23 mouse cellular contexts compared by ENCODE assay signal in the genomic region with DNA sequence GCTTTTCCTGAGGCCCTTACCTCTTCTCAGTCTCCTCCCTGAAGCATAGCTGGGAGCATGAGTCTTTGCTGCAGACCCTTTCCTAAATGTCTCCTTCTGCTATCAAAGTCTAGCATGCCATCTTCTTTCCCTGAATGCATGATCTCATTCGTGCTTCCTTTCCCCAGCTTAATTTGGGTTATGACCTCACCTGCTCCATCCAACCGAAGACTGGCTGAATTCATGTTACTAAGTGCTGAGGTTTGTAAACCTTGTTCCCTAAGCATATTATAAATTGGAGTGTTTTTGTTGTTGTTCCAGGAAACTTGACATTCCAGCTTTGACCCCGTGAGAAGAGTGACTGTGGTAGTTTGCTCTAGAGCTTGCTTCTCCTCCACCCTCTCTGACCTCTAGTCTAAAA. TPM values are rescaled to one million over a fixed set of nuclear protein-coding genes. Genes with fewer than 3 reads are reported as not detected.
DNase-seq lines count a peak whose midpoint lies in the region; ATAC-seq and TF ChIP-seq lines count a peak whose summit lies in the region.
"Had no signal": no experiment of that assay in that cellular context is flagged by ENCODE, and none has a peak within 500 bp of the region (broad histone marks: within the 10 kb centered on the region; RNA-seq: fewer than 3 reads in every experiment).

No protein-coding gene starts in this region.

- POLR2A ChIA-PET in Patski (lab: Charles Lee): interaction anchor here (1.5 kb wide), 1 partner anchor 18 kb away, joined by 3 read pairs; no protein-coding TSS in a partner anchor

- H3K27me3 ChIP-seq in hindbrain, embryonic 14.5 days (ENCODE audit: control insufficient read depth, insufficient read depth, low read length): no peaks in the 10 kb centered on the region
- H3K27me3 ChIP-seq in hindbrain, embryonic 13.5 days: no peaks in the 10 kb centered on the region
- no peaks in the 10 kb centered on the region for H3K27me3 ChIP-seq in Patski
- H3K27me3 ChIP-seq: embryonic facial prominence, embryonic 12.5 days; forebrain, embryonic 13.5 days; forebrain, embryonic 15.5 days had no signal

- H3K9ac ChIP-seq in hindbrain, embryonic 14.5 days: no peak overlapping the region
- no peak overlapping the region for H3K9ac ChIP-seq in hindbrain, embryonic 13.5 days
- H3K9ac ChIP-seq: embryonic facial prominence, embryonic 12.5 days; forebrain, embryonic 13.5 days; forebrain, embryonic 15.5 days; forebrain, postnatal 0 days had no signal

- H3K79me2 ChIP-seq in macrophage (ENCODE audit: inconsistent target): peaks cover 61% of the 10 kb centered on the region

- H3K36me3 ChIP-seq in hindbrain, embryonic 14.5 days (replicated peaks; ENCODE audit: control insufficient read depth, insufficient read depth): peaks cover 52% of the 10 kb centered on the region
- H3K36me3 ChIP-seq in hindbrain, embryonic 13.5 days: peaks cover 51% of the 10 kb centered on the region
- H3K36me3 ChIP-seq in macrophage (ENCODE audit: inconsistent target): peaks cover 27% of the 10 kb centered on the region

- 88% methylated on average over 3 of the region's 3 CpGs for WGBS in hindbrain, embryonic 14.5 days
- 91% methylated on average over 3 of the region's 3 CpGs for WGBS in hindbrain, embryonic 13.5 days
- WGBS in macrophage (ENCODE audit: missing documents): 78% methylated on average over 3 of the region's 3 CpGs

- H3K4me2 ChIP-seq in hindbrain, embryonic 14.5 days (replicated peaks): no peak overlapping the region
- H3K4me2 ChIP-seq in hindbrain, embryonic 13.5 days: no peak overlapping the region
- H3K4me2 ChIP-seq: embryonic facial prominence, embryonic 12.5 days; forebrain, embryonic 13.5 days; forebrain, embryonic 15.5 days had no signal

- intact Hi-C loops in gastrocnemius, postnatal 14 days (cut with DNase I; ENCODE audit: low total_unique reads): no loop called here

- CTCF ChIA-PET in Patski (lab: Charles Lee): interaction anchor here (4.9 kb wide), 1 partner anchor 27 kb away, joined by 23 read pairs; no protein-coding TSS in a partner anchor

- H3K4me1 ChIP-seq in hindbrain, embryonic 14.5 days (replicated peaks; ENCODE audit: control insufficient read depth, insufficient read depth, low read length): peaks cover 12% of the 10 kb centered on the region
- H3K4me1 ChIP-seq in hindbrain, embryonic 13.5 days (replicated peaks): peaks cover 19% of the 10 kb centered on the region

- no peaks in the 10 kb centered on the region for H3K9me3 ChIP-seq in hindbrain, embryonic 14.5 days (ENCODE audit: control insufficient read depth, low read length)
- H3K9me3 ChIP-seq in hindbrain, embryonic 13.5 days: no peaks in the 10 kb centered on the region
- H3K9me3 ChIP-seq: embryonic facial prominence, embryonic 10.5 days; embryonic facial prominence, embryonic 12.5 days; forebrain, embryonic 13.5 days; forebrain, embryonic 15.5 days had no signal

- no peak overlapping the region for H3K4me3 ChIP-seq in hindbrain, embryonic 14.5 days (replicated peaks; ENCODE audit: low read length)
- H3K4me3 ChIP-seq in hindbrain, embryonic 13.5 days: no peak overlapping the region
- H3K4me3 ChIP-seq in macrophage (ENCODE audit: inconsistent target): no peak overlapping the region
- H3K4me3 ChIP-seq: embryonic facial prominence, embryonic 10.5 days; embryonic facial prominence, embryonic 12.5 days; forebrain, embryonic 13.5 days; forebrain, embryonic 15.5 days had no signal

- peak; percentile 22 for DNase-seq in hindbrain, embryonic 14.5 days (ENCODE audit: low spot score)
- DNase-seq in kidney, adult 9 months: peak; percentile 39
- DNase-seq in kidney, postnatal 4 days: no peak
- DNase-seq in Patski (ENCODE audit: low read depth, low spot score): peak; percentile 73
- no peak for DNase-seq in gastrocnemius, postnatal 14 days
- no peak for DNase-seq in left cerebral cortex, adult 8-10 months (ENCODE audit: low spot score in 2 of 2)
- DNase-seq: adrenal gland, adult 2 months; adrenal gland, postnatal 10 days; adrenal gland, postnatal 25 days; B cell, adult 2 months; cerebellum, adult 11-12 months; cerebellum, adult 2 months; cerebellum, adult 9-10 months; cerebellum, postnatal 10 days; cerebellum, postnatal 25 days; forebrain, postnatal 0 days had no signal

- no peak for ATAC-seq in hindbrain, embryonic 14.5 days (ENCODE audit: low FRiP score)
- no peak for ATAC-seq in hindbrain, embryonic 13.5 days (ENCODE audit: low FRiP score)
- peak; percentile 74 for ATAC-seq in Patski
- ATAC-seq: CD4-positive, CD25-positive, alpha-beta regulatory T cell, adult 4 months; forebrain, embryonic 13.5 days; forebrain, embryonic 15.5 days; forebrain, postnatal 0 days had no signal

- in situ Hi-C loops in Patski (cut with MboI; ENCODE audit: low pct_unique_long_range_greater_than_20kb): no loop called here

- no peak for TF ChIP-seq CTCF in Patski (IDR thresholded peaks at IDR 0.05)

- no peak overlapping the region for H3K27ac ChIP-seq in hindbrain, embryonic 14.5 days
- no peak overlapping the region for H3K27ac ChIP-seq in hindbrain, embryonic 13.5 days
- H3K27ac ChIP-seq in macrophage: peak overlapping the region; percentile 32
- H3K27ac ChIP-seq: embryonic facial prominence, embryonic 10.5 days; embryonic facial prominence, embryonic 12.5 days; forebrain, embryonic 13.5 days; forebrain, embryonic 15.5 days had no signal

RNA-seq across cellular contexts. Expression of gene Atxn1l, which starts 3.5 kb away (rescaled TPM):
- 4.6 TPM in 2 replicates for polyA plus RNA-seq in hindbrain, embryonic 14.5 days (2014; fragmentation: Nextera tagmentation; extraction: Ambion mirVana)
- polyA plus RNA-seq in hindbrain, embryonic 13.5 days (2015; fragmentation: Nextera tagmentation; extraction: Ambion mirVana): 3.8 and 4.4 TPM in 2 replicates
- 40.5 TPM for polyA plus RNA-seq in Patski (2021)
- total RNA-seq in macrophage (2018; cell fraction: chromatin; rRNA removed): 10 to 100 TPM; 21.0 to 37.6 (median 30.0) TPM
- total RNA-seq in macrophage (2018; cell fraction: cytosol; rRNA removed): 10 to 100 TPM; 13.8 to 31.9 (median 22.2) TPM
- 10 to 100 TPM; 22.5 to 41.8 (median 30.4) TPM for total RNA-seq in macrophage (2018; cell fraction: nucleus; rRNA removed)
- polyA plus RNA-seq in macrophage (2018): 15.8 to 17.7 TPM (median 17.0 TPM) in 3 replicates
- 10 to 100 TPM; 17.2 to 20.8 TPM for total RNA-seq in gastrocnemius, postnatal 14 days (2021)
- 10 to 100 TPM; 39.5 to 50.7 (median 43.0) TPM for total RNA-seq in left cerebral cortex, adult 8-10 months (2022)

RNA-seq across cellular contexts. Expression of gene Zfp821, which starts 28.7 kb away (rescaled TPM):
- 71.4 and 75.8 TPM in 2 replicates for polyA plus RNA-seq in hindbrain, embryonic 14.5 days (2014; fragmentation: Nextera tagmentation; extraction: Ambion mirVana)
- 77.0 and 78.9 TPM in 2 replicates for polyA plus RNA-seq in hindbrain, embryonic 13.5 days (2015; fragmentation: Nextera tagmentation; extraction: Ambion mirVana)
- 28.7 TPM for polyA plus RNA-seq in Patski (2021)
- 10 to 100 TPM; 13.6 to 93.8 (median 54.6) TPM for total RNA-seq in macrophage (2018; cell fraction: chromatin; rRNA removed)
- 10 to 100 TPM in 21 of 26 experiments, 1 to 10 TPM in 5; 6.2 to 30.2 (median 17.2) TPM for total RNA-seq in macrophage (2018; cell fraction: cytosol; rRNA removed)
- 10 to 100 TPM; 13.0 to 68.1 (median 39.5) TPM for total RNA-seq in macrophage (2018; cell fraction: nucleus; rRNA removed)
- 9.2 to 15.3 TPM (median 14.5 TPM) in 3 replicates for polyA plus RNA-seq in macrophage (2018)
- 1 to 10 TPM; 7.0 to 7.5 TPM for total RNA-seq in gastrocnemius, postnatal 14 days (2021)
- total RNA-seq in left cerebral cortex, adult 8-10 months (2022): 10 to 100 TPM; 38.5 to 41.9 (median 39.0) TPM

RNA-seq across cellular contexts. Expression of gene Ist1, which starts 41.0 kb away (rescaled TPM):
- polyA plus RNA-seq in hindbrain, embryonic 14.5 days (2014; fragmentation: Nextera tagmentation; extraction: Ambion mirVana): 154 and 164 TPM in 2 replicates
- 180 and 182 TPM in 2 replicates for polyA plus RNA-seq in hindbrain, embryonic 13.5 days (2015; fragmentation: Nextera tagmentation; extraction: Ambion mirVana)
- 104 TPM for polyA plus RNA-seq in Patski (2021)
- 100 to 1,000 TPM; 184 to 290 (median 245) TPM for total RNA-seq in macrophage (2018; cell fraction: chromatin; rRNA removed)
- total RNA-seq in macrophage (2018; cell fraction: cytosol; rRNA removed): 100 to 1,000 TPM; 108 to 165 (median 124) TPM
- 100 to 1,000 TPM; 141 to 322 (median 221) TPM for total RNA-seq in macrophage (2018; cell fraction: nucleus; rRNA removed)
- polyA plus RNA-seq in macrophage (2018): 79.1 to 112 TPM (median 87.3 TPM) in 3 replicates
- 10 to 100 TPM; 27.0 to 31.3 TPM for total RNA-seq in gastrocnemius, postnatal 14 days (2021)
- total RNA-seq in left cerebral cortex, adult 8-10 months (2022): 10 to 100 TPM; 71.8 to 75.1 (median 72.0) TPM

RNA-seq across cellular contexts. Expression of gene Ap1g1, which starts 44.3 kb away (rescaled TPM):
- 39.1 and 46.5 TPM in 2 replicates for polyA plus RNA-seq in hindbrain, embryonic 14.5 days (2014; fragmentation: Nextera tagmentation; extraction: Ambion mirVana)
- 49.7 and 51.4 TPM in 2 replicates for polyA plus RNA-seq in hindbrain, embryonic 13.5 days (2015; fragmentation: Nextera tagmentation; extraction: Ambion mirVana)
- 104 TPM for polyA plus RNA-seq in Patski (2021)
- total RNA-seq in macrophage (2018; cell fraction: chromatin; rRNA removed): 100 to 1,000 TPM; 113 to 268 (median 199) TPM
- 100 to 1,000 TPM in 5 of 26 experiments, 10 to 100 TPM in 21; 65.8 to 114 (median 89.7) TPM for total RNA-seq in macrophage (2018; cell fraction: cytosol; rRNA removed)
- total RNA-seq in macrophage (2018; cell fraction: nucleus; rRNA removed): 100 to 1,000 TPM in 22 of 26 experiments, 10 to 100 TPM in 4; 80.4 to 184 (median 129) TPM
- polyA plus RNA-seq in macrophage (2018): 80.1 to 112 TPM (median 80.8 TPM) in 3 replicates
- 10 to 100 TPM; 32.0 to 32.6 TPM for total RNA-seq in gastrocnemius, postnatal 14 days (2021)
- 10 to 100 TPM; 73.3 to 88.7 (median 78.6) TPM for total RNA-seq in left cerebral cortex, adult 8-10 months (2022)

Comparison
In these comparisons a context has a peak if more than half of its experiments do, and no peak if none do; other contexts are left out.
1. DNase-seq: peak in hindbrain, embryonic 14.5 days (single experiment), kidney, adult 9 months (single experiment) and Patski (single experiment); none in kidney, postnatal 4 days (0 of 2), gastrocnemius, postnatal 14 days (single experiment) and left cerebral cortex, adult 8-10 months (0 of 2).